1 mouse cellular context compared by ENCODE assay signal in the genomic region with DNA sequence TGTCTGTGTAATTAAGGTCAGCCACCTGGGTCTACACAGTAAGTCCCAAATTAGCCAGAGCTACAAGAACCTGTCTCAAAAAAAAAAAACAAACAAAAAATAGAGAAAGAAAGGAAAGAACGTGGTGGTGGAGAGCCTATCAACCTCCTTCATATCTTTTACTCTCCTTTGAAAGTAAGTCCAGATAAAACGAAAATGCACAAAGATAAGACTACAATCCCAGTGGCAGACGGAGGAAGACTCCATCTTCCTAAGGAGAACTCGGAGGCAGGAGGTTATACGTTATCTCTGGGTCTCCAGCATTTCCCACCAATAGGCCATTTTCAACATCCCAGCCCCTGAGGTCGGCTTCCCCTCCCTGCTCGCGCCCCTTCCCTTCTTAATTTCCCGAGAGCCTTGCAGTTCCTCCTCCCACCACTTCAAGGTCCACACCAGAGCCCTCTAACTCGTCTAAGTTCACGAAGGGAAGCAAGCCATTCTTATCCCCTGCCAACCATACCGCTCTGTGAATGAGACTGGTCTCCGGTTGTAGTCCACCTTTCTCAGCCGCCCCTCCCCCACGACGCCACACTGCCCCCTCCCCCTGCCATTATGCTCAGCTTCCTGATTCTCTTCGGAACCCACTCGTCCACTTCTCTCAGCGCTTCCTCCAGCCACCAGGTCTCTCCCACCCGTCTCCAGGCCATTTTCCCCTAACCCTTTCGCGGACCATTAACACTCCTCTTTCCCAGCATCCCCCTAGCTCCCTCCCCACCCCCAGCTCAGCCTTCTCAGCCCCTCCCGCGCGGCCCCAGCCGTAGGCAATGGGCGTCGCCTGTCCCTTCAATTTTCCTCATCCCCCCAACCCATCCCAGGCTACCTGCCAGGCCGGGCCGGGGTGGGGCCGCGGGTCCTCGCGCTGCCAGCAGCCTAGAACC.
TF ChIP-seq lines count a peak whose summit lies in the region.

No protein-coding gene starts in this region.

TF ChIP-seq in C2C12, 6 proteins besides CTCF, POLR2A, EP300 and RAD21:
- no peak for TF ChIP-seq MAX (IDR thresholded peaks at IDR 0.05)
- no peak for TF ChIP-seq MYOD1 (IDR thresholded peaks at IDR 0.05; ENCODE audit: control insufficient read depth, insufficient read length, low read depth)
- no peak for TF ChIP-seq FOSL1 (IDR thresholded peaks at IDR 0.05; ENCODE audit: insufficient read depth, low read length, poor library complexity, severe bottlenecking)
- no peak for TF ChIP-seq CEBPB (IDR thresholded peaks at IDR 0.05; ENCODE audit: low read depth)
- no peak for TF ChIP-seq MYOG (IDR thresholded peaks at IDR 0.05; ENCODE audit: control insufficient read depth, extremely low read depth, insufficient read length)
- no peak for TF ChIP-seq USF1 (IDR thresholded peaks at IDR 0.05; ENCODE audit: low read depth)
